Mouse (Mus musculus): ENCODE data around the gene Nfrkb. TPM values are rescaled to one million over a fixed set of nuclear protein-coding genes. Genes with fewer than 3 reads are reported as not detected.

Nfrkb gene
- polyA plus RNA-seq, 1 experiment: 27.7 TPM

GRCm38 (mm10) chr9:31463692-31464474, 77.9 kb downstream of the Nfrkb start, which contains the start of gene Tmem45b:
Gene Tmem45b, minus strand, starts transcription at chr9:31464462.
- H3K27me3 ChIP-seq (ENCODE audit: control insufficient read depth, insufficient read depth, low read length): peaks cover 7% of the 10 kb centered on the region; the same call in 1 of the 2 replicates
- H3K27ac ChIP-seq (ENCODE audit: insufficient read depth, low read length): no peak within 1 kb of the TSS
- peaks cover 9% of the 10 kb centered on the region; the same call in 1 of the 2 replicates for H3K4me1 ChIP-seq (ENCODE audit: control insufficient read depth, insufficient read depth, low read length)
- TF ChIP-seq CTCF (IDR thresholded peaks at IDR 0.05; ENCODE audit: borderline replicate concordance, insufficient read depth, low read depth, low read length): no peak
- no peak for TF ChIP-seq POLR2A (IDR thresholded peaks at IDR 0.05; ENCODE audit: borderline replicate concordance, insufficient read depth, low read length)
- WGBS: 8% methylated on average over 33 of the region's 33 CpGs
- DNase-seq: no peak
- H3K4me3 ChIP-seq (replicated peaks; ENCODE audit: insufficient read depth, low read depth, low read length): no peak within 1 kb of the TSS

Other genes with a start within 250 kb of the Nfrkb start
- 1,017 and 1,095 TPM in 2 replicates for gene Aplp2, start 174.4 kb upstream of the Nfrkb start, polyA plus RNA-seq (2012; rRNA removed)
- gene Prdm10, start 105.7 kb upstream of the Nfrkb start, polyA plus RNA-seq (2012; rRNA removed): 21.5 and 23.4 TPM in 2 replicates
- 0.07 and 0.14 TPM in 2 replicates for gene Tmem45b, start 78.3 kb downstream of the Nfrkb start, polyA plus RNA-seq (2012; rRNA removed)

All from cerebellum, adult 2 months (tissue).